Mouse (Mus musculus): Measurements from ENCODE around the gene Senp6. TPM values are rescaled to one million over a fixed set of nuclear protein-coding genes. Genes with fewer than 3 reads are reported as not detected.
"Not testable (repeated sequence)": the region's sequence is repeated elsewhere in the genome, so short reads cannot be mapped to it uniquely, and the experiment has no call there.

Senp6 gene
- polyA plus RNA-seq (2015; fragmentation: Nextera tagmentation; extraction: Ambion mirVana), result 32.4 and 32.6 TPM in 2 replicates

GRCm38 (mm10) chr9:80066367-80067220, at the start of gene Senp6:
Gene Senp6, plus strand, starts transcription at chr9:80066903.
- under 1% methylated on average over 54 of the region's 74 CpGs for WGBS
- Histone ChIP-seq H3K9ac (peak within 1 kb of the TSS; percentile 100), H3K36me3 (no peaks in the 10 kb centered on the region), H3K4me1 (peaks cover 28% of the 10 kb centered on the region), H3K9me3 (peaks cover 23% of the 10 kb centered on the region), H3K27ac (replicated peaks) (peak within 1 kb of the TSS; percentile 100), H3K4me3 (peak within 1 kb of the TSS; percentile 96), H3K4me2 (peak within 1 kb of the TSS; percentile 73), H3K27me3 (replicated peaks) (no peaks in the 10 kb centered on the region)
- peak; percentile 81 for ATAC-seq (ENCODE audit: extremely low read depth, insufficient number of reproducible peaks, low FRiP score, low TSS enrichment)

DNA sequence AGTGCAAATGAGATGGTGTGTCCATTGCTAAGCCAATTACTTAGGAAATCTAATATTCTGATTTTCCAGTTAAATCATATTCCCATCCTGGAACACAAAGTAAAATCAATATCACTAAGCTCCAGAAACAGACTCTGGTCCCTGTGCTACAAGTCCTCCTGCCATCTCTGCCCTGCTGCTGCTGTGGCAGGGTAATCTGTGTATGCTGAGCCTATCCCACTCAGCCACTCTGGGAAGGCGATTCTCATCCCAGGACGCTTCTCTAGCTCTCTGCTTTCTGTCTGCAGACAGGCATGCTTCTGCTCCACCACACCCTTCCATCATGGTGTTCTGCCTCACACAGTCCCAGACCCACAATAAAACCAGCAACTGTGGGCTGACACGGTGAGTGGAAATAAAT, 46.3 kb upstream of the Senp6 start:
- no peak for ATAC-seq (ENCODE audit: extremely low read depth, insufficient number of reproducible peaks, low FRiP score, low TSS enrichment)
- Histone ChIP-seq H3K27me3 (replicated peaks) (no peaks in the 10 kb centered on the region), H3K9ac (no peak overlapping the region), H3K4me2 (no peak overlapping the region), H3K27ac (replicated peaks) (no peak overlapping the region), H3K36me3 (no peaks in the 10 kb centered on the region), H3K4me1 (peaks cover 13% of the 10 kb centered on the region), H3K4me3 (no peak overlapping the region), H3K9me3 (no peaks in the 10 kb centered on the region)
- WGBS, result 43% methylated on average over 3 of the region's 3 CpGs

DNA sequence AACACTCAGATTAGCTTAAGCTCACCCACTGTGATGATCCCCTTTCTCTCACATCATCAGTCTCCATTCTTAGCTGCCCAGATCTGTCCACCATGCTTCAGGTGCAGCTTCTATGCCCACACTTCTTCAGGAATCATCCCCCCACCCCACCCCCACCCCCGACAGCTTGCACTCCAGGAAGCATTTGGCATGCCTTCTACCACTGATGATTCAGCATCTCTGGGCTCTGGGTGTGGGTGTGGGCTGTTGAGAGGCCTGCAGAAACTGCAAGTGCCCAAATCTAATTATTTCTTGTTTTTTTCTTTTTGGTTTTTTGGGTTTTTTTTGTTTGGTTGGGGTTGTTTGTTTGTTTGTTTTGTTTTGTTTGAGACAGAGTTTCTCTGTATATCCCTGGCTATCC, 45.1 kb upstream of the Senp6 start:
- no peak overlapping the region for H3K27ac ChIP-seq (replicated peaks)
- WGBS, result 39% methylated on average over 1 of the region's 1 CpGs
- H3K9me3 ChIP-seq, result no peaks in the 10 kb centered on the region
- H3K4me1 ChIP-seq, result peaks cover 20% of the 10 kb centered on the region
- H3K9ac ChIP-seq, result no peak overlapping the region
- no peak overlapping the region for H3K4me2 ChIP-seq
- no peaks in the 10 kb centered on the region for H3K36me3 ChIP-seq
- H3K4me3 ChIP-seq, result no peak overlapping the region
- ATAC-seq (ENCODE audit: extremely low read depth, insufficient number of reproducible peaks, low FRiP score, low TSS enrichment), result no peak
- H3K27me3 ChIP-seq (replicated peaks), result no peaks in the 10 kb centered on the region

DNA sequence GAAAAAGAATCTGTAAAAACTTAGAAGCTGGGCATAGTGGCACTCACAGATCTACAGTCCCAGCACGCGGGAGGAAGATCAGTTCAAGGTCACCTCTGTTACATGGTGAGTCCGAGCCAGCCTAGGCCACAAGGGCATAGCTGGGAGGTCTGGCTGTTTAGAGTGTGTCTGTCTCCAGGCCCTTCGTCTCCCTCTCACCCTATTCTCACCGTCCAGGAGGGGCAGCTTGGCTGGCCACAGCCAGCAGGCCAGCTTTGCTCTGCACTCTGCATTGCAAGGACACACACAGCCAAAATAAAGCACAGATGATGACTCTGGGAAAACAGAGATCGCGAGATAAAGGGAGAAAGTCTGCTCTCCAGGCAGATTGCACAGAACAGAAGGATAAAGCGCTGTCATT, 43.9 kb upstream of the Senp6 start:
- no peaks in the 10 kb centered on the region for H3K36me3 ChIP-seq
- H3K4me2 ChIP-seq, result no peak overlapping the region
- H3K9ac ChIP-seq, result peak overlapping the region; percentile 54; the same call in 1 of the 2 replicates
- 49% methylated on average over 8 of the region's 8 CpGs for WGBS
- H3K27ac ChIP-seq (replicated peaks), result peak overlapping the region; percentile 79
- no peak overlapping the region for H3K4me3 ChIP-seq
- ATAC-seq (ENCODE audit: extremely low read depth, insufficient number of reproducible peaks, low FRiP score, low TSS enrichment), result no peak
- peaks cover 25% of the 10 kb centered on the region for H3K4me1 ChIP-seq
- no peaks in the 10 kb centered on the region for H3K9me3 ChIP-seq
- no peaks in the 10 kb centered on the region for H3K27me3 ChIP-seq (replicated peaks)

GRCm38 (mm10) chr9:80025347-80025746, 41.4 kb upstream of the Senp6 start:
- 84% methylated on average over 5 of the region's 5 CpGs for WGBS
- H3K27ac ChIP-seq (replicated peaks); H3K4me2 ChIP-seq; H3K36me3 ChIP-seq; H3K9me3 ChIP-seq; H3K9ac ChIP-seq; ATAC-seq (ENCODE audit: extremely low read depth, insufficient number of reproducible peaks, low FRiP score, low TSS enrichment); H3K27me3 ChIP-seq (replicated peaks); H3K4me3 ChIP-seq: not testable (repeated sequence)
- peaks cover 25% of the 10 kb centered on the region for H3K4me1 ChIP-seq

DNA sequence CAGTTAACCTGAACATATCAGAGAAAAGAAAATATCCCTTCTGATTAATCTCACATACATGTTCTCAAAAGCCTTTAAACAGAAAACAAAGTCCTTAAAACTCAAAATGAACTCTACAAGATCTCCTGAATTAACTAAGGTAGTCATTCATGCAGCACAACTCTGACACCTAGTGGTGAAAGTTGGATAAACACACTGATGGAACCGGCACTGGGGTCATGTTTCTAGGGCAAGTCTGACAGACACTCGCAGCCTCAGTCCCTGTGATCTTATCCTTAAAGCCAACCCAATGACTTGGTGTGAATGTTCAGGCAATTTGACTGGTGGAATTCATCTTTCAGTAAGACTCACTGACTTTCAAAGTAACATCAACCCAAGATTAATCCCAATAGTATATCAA, 40.7 kb upstream of the Senp6 start:
- 0% methylated on average over 2 of the region's 2 CpGs for WGBS
- no peak overlapping the region for H3K9ac ChIP-seq
- no peak for ATAC-seq (ENCODE audit: extremely low read depth, insufficient number of reproducible peaks, low FRiP score, low TSS enrichment)
- no peaks in the 10 kb centered on the region for H3K36me3 ChIP-seq
- H3K9me3 ChIP-seq, result no peaks in the 10 kb centered on the region
- H3K4me2 ChIP-seq, result no peak overlapping the region
- peaks cover 25% of the 10 kb centered on the region for H3K4me1 ChIP-seq
- no peaks in the 10 kb centered on the region for H3K27me3 ChIP-seq (replicated peaks)
- peak overlapping the region; percentile 70 for H3K27ac ChIP-seq (replicated peaks)
- no peak overlapping the region for H3K4me3 ChIP-seq

GRCm38 (mm10) chr9:80026581-80027021, 40.1 kb upstream of the Senp6 start:
- Histone ChIP-seq H3K4me2 (peak overlapping the region; percentile 34), H3K9ac (no peak overlapping the region), H3K27ac (replicated peaks) (peak overlapping the region; percentile 70), H3K36me3 (no peaks in the 10 kb centered on the region), H3K27me3 (replicated peaks) (no peaks in the 10 kb centered on the region), H3K4me3 (no peak overlapping the region), H3K9me3 (no peaks in the 10 kb centered on the region), H3K4me1 (peaks cover 23% of the 10 kb centered on the region)
- WGBS, result 35% methylated on average over 6 of the region's 6 CpGs
- no peak for ATAC-seq (ENCODE audit: extremely low read depth, insufficient number of reproducible peaks, low FRiP score, low TSS enrichment)

DNA sequence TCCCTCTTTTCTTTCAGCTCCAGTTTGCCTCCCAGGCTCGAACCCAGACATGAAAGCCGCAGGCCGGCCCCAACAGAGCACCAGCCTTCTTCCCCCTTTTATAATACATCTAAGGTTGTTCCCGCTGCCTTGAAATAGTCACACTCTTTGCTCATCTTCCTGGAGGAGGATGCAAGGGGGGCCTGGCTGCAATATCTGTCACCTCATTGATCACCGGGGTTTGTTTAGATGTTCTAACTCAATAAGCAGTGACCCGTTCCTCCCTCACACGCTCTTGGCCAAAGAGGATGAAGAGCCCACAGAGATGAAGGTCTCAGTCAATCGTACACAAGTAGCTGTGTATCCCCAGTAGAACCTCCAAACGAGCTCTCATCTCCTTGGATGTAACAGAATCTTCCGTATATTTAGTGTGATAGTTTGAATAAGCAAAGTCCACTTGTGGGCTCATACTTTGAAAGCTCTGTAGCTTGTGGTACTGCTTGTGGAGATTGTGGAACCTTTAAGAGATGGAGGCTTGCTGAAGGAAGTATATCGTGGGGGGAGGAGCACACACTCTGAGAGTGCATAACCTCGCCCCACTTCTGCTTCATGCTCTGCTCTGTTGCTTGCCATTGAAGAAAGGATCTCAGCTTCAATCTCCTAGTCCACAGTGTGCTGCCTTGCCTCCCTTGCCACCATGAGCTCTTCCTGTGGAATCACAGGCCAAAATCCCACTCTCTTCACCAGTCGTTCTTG, 29.3 kb upstream of the Senp6 start:
- WGBS, result 79% methylated on average over 13 of the region's 13 CpGs
- H3K4me3 ChIP-seq, result no peak overlapping the region
- no peaks in the 10 kb centered on the region for H3K36me3 ChIP-seq
- H3K9ac ChIP-seq, result no peak overlapping the region
- H3K27ac ChIP-seq (replicated peaks), result peak overlapping the region; percentile 70
- no peak overlapping the region for H3K4me2 ChIP-seq
- ATAC-seq (ENCODE audit: extremely low read depth, insufficient number of reproducible peaks, low FRiP score, low TSS enrichment), result no peak
- H3K9me3 ChIP-seq, result peaks cover 7% of the 10 kb centered on the region
- H3K4me1 ChIP-seq, result peaks cover 17% of the 10 kb centered on the region
- no peaks in the 10 kb centered on the region for H3K27me3 ChIP-seq (replicated peaks)

- H3K9ac ChIP-seq, result no peak overlapping the region
- H3K4me1 ChIP-seq, result peaks cover 17% of the 10 kb centered on the region
- H3K27me3 ChIP-seq (replicated peaks), result no peaks in the 10 kb centered on the region
- no peak overlapping the region for H3K4me3 ChIP-seq
- ATAC-seq (ENCODE audit: extremely low read depth, insufficient number of reproducible peaks, low FRiP score, low TSS enrichment), result no peak
- H3K36me3 ChIP-seq, result no peaks in the 10 kb centered on the region
- H3K9me3 ChIP-seq, result peaks cover 7% of the 10 kb centered on the region; the same call in 1 of the 2 replicates
- no peak overlapping the region for H3K4me2 ChIP-seq
- H3K27ac ChIP-seq (replicated peaks), result no peak overlapping the region
These were observed 28.7 kb upstream of the Senp6 start for GRCm38 (mm10) chr9:80037997-80038383.

GRCm38 (mm10) chr9:80039296-80039815, 27.3 kb upstream of the Senp6 start:
- ATAC-seq (ENCODE audit: extremely low read depth, insufficient number of reproducible peaks, low FRiP score, low TSS enrichment), result no peak
- WGBS, result 33% methylated on average over 2 of the region's 2 CpGs
- Histone ChIP-seq H3K9me3 (peaks cover 7% of the 10 kb centered on the region; the same call in 1 of the 2 replicates), H3K9ac (no peak overlapping the region), H3K4me3 (no peak overlapping the region), H3K4me2 (no peak overlapping the region), H3K27ac (replicated peaks) (no peak overlapping the region), H3K27me3 (replicated peaks) (no peaks in the 10 kb centered on the region), H3K4me1 (peaks cover 17% of the 10 kb centered on the region), H3K36me3 (no peaks in the 10 kb centered on the region)

- not testable (repeated sequence) for H3K9ac ChIP-seq; ATAC-seq (ENCODE audit: extremely low read depth, insufficient number of reproducible peaks, low FRiP score, low TSS enrichment); H3K4me2 ChIP-seq; H3K4me1 ChIP-seq; H3K36me3 ChIP-seq; H3K27me3 ChIP-seq (replicated peaks); H3K4me3 ChIP-seq; H3K27ac ChIP-seq (replicated peaks); H3K9me3 ChIP-seq
- WGBS, result 73% methylated on average over 4 of the region's 4 CpGs
These were observed 22.4 kb upstream of the Senp6 start for GRCm38 (mm10) chr9:80044301-80044700.

Measured in heart, embryonic 13.5 days (tissue).